Mouse (Mus musculus): ENCODE measurements around the gene Atad3a. TPM values are rescaled to one million over a fixed set of nuclear protein-coding genes. Genes with fewer than 3 reads are reported as not detected.
"Not testable (repeated sequence)": the region's sequence is repeated elsewhere in the genome, so short reads cannot be mapped to it uniquely, and the experiment has no call there.

The Atad3a gene
- total RNA-seq (2014; fragmentation: Nextera tagmentation) (66.8 and 134 TPM in 2 replicates), total RNA-seq (2017) (95.3 and 118 TPM in 2 replicates)

DNA sequence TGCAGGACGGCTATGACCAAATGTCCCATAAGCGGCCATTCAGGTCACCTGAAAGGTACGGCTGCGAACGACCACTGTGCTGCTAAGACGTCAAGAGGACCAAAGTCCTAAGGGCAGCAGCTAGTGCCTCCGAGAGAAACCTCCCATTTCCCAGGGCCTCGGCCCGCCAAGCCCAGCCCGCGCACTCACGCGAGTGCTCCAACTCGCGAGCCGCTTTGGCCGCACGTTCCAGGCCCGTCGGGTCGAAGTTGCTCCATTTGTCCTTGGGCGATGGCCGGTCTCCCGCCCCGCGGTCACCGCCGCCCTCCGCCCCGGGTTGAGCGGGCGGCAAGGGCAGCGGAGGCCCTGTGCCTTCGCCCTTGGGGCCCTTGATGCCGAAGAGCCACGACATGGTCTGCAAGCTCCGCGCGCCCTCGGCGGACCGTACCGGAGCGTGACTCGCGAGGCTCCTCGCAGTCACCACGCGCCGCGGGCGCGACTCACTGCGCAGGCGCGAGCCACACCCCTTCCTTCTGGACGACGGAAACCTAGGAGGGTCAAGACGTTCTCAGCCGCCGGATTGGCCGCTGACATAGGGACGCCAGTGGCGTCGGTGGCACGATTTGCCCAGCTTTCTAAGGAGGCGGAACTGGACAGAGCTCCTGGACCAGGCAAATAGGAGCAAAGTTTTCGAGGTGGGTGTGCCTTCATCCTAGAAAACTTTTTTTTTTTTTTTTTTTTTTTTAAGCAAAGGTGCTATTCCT is at the start of gene Atad3a:
Gene Atad3a (minus strand): TSS at position 481 of the 743 bp plus-strand sequence.
- ATAC-seq (replicated peaks; ENCODE audit: poor library complexity, severe bottlenecking), result peak; percentile 95

DNA sequence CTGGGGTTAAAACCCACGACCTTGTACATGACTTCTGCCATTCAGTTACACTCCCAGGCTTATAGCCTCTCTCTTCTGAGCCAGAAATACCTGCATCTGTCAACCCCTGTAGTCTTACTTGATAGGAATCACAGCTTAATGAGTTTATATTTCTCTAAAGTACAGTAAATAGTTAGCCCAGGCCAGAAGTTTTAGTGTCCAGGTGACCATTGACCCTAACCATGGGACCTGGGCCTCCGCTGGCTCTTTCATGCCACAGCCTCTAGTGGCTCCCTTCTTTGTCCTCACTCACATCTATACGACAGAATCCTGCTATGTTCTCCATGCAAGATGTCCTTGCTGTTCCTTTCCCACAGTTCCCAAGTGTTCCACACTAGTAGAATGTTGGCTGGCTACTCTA is 46.9 kb upstream of the Atad3a start:
- no peak for ATAC-seq (replicated peaks; ENCODE audit: poor library complexity, severe bottlenecking)

DNA sequence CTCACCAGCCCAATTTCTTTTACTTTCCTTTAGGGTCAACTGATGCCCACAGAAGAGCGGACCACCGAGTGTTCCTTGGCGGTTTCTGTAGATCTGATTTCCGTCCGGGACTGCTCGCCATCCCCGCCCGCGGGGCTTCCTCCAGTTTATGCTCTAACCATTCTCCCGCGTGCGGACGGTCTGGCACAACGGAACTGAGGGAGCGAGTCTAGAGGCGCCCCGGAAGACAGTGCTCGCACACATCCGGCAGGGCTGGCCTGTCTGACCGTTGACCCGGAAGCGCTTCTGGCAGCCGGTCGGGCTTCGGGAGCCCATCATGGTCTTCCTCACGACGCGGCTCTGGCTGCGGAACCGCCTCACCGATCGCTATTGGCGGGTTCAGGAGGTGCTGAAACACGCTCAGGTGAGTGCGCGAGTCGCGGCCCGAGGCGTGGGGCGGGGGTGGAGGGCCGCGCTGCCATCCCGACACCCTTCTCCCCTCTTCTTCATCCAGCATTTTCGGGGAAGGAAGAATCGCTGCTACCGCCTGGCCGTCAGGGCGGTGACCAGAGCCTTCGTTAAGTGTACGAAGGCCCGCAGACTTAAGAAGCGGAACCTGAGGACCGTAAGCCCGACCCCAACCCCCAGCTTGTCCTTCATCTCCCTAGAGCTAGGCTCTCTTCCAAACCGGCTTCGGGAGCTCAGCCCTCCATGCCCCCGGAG is 42.6 kb upstream of the Atad3a start:
- peak; percentile 98 for ATAC-seq (replicated peaks; ENCODE audit: poor library complexity, severe bottlenecking)

DNA sequence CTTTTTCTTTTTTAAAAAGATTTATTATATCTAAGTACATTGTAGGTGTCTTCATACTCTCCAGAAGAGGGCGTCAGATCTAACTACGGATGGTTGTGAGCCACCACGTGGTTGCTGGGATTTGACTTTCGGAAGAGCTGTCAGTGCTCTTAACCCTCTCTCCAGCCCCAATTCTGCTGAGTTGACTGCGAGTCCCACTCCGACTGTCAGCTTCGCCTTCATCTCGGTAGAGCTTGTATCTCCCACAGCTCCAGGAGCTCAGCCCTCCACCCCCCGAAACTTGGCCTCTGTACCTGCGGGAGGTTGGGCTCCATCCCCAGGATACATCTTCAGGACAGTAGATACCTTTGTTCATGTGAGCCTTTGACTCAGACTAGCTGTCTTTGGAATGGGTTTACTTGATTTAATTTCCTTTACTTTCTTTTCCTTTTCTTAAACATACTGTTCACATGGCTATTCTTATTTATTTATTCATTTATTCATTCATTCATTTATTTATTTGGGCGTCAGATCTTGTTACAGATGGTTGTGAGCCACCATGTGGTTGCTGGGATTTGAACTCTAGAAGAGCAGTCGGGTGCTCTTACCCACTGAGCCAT is 41.9 kb upstream of the Atad3a start, which contains the start of gene Mrpl20:
Gene Mrpl20 (plus strand): TSS at position 138 of the 599 bp plus-strand sequence.
- ATAC-seq (replicated peaks; ENCODE audit: poor library complexity, severe bottlenecking), result peak; percentile 41

DNA sequence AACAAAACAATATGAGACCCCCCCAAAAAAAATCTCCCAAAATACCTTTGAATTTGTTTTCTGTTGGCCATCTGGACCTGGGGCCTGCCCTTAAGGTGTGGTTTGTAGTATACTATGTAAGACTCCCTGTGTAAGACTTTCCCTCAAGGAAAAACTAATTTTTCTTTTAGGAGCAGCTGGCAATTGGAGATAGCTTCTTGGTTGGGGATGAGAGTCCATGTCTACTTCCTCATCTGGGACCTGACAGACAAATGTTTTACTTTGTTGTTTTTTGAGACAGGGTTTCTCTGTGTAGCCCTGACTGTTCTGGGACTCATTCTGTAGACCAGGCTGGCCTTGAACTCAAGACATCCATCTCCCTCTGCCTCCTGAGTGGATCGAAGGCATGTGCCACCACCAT is 41.2 kb upstream of the Atad3a start:
- ATAC-seq (replicated peaks; ENCODE audit: poor library complexity, severe bottlenecking), result no peak

DNA sequence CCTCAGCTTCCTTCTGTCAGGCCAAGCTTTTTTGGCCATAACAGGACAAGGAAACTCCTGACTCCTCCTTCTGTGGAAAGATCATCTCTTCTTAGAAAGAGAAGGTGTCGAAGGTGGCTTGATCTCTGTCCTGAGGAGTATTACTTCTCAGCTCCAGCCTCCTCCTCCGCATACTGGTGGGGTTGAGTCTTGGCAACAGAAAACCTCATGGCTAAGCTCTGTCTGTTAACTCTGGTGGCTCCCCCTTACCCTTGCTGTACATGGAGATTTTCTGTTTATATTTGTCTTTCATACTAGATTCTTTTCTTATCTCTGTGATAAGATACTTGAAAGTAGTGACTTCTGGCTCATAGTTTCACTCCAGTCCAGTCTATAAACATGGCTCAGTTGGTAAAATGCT is 32.8 kb upstream of the Atad3a start:
- ATAC-seq (replicated peaks; ENCODE audit: poor library complexity, severe bottlenecking), result no peak

DNA sequence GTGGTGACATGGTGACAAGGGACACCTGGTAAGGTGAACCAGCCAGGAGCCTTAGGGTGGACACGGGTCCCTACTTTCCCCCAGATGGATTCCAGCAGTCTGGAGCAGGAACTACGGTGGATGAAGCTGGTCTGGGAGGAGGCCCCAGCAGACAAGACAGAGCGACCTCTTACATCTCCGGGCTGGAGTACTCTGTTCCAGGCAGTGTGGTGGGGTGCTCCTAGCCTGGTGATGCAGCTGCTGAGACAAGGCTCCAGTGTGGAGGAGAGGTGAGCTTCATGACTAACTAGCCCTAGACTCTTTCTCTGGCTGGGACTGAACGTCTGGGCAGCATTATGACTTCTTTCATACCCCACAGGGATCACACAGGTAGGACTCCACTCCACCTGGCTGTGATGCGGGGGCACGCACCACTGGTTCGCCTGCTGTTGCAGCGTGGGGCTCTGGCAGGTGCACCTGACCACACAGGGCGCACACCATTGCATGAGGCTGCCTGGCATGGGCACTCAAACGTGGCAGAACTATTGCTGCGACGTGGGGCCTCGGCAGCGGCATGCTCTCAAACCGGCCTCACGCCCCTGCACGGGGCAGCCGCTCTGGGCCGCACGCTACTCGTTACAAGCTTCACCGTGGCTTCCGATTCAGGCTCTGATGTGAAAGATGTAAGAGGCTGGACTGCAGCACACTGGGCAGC is 30.5 kb upstream of the Atad3a start:
- ATAC-seq (replicated peaks; ENCODE audit: poor library complexity, severe bottlenecking), result no peak

DNA sequence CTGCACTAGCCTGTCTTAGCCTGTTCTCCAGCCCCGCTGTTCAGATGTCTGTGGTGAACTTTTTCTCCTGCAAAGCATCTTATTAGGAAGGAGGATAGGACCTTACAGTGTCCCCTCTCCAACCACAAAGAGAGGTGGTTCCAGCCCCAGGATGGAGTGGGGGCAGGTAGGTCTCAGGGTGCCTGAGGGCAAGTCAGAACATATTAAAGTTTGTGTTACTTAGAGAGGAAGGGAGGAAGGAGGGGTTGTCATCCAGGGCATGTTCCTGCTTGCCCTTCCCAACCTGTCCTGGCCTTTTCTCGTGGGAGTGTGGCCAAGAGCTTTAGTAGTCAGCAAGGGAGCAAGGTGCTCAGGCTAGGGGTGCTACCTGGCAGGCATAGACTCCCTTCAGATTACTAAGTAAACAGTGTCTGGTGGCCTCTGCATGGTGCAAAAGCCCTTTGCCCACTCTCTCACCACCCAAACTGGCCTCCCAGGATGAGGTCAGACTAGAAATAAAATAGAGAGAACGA is 29.8 kb upstream of the Atad3a start:
- no peak for ATAC-seq (replicated peaks; ENCODE audit: poor library complexity, severe bottlenecking)

DNA sequence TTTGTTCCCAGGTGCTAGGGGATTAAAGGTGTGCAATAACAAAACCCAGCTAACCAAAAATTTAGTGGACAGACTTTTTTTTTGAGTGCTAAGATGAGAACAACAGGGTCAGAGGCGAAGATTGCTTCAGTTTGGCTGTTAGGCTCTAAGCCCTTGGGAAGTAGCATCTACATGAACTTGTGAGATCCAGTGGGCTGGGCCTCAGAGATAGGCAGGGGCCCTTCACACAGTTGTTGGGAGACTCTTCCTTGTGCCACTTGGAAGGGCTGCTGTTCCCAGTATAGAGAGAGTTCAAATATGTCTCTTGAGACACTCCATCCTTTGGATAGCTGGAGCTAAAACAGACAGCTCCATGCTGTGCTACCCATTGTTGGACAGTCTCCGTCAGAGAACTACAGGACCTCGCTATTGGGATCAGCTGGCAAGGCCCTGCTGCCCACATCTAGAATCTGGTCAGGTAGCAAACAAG is 29.2 kb upstream of the Atad3a start, which contains the start of gene Ankrd65:
Gene Ankrd65 (plus strand): TSS at position 419 of the 469 bp plus-strand sequence.
- ATAC-seq (replicated peaks; ENCODE audit: poor library complexity, severe bottlenecking), result no peak

DNA sequence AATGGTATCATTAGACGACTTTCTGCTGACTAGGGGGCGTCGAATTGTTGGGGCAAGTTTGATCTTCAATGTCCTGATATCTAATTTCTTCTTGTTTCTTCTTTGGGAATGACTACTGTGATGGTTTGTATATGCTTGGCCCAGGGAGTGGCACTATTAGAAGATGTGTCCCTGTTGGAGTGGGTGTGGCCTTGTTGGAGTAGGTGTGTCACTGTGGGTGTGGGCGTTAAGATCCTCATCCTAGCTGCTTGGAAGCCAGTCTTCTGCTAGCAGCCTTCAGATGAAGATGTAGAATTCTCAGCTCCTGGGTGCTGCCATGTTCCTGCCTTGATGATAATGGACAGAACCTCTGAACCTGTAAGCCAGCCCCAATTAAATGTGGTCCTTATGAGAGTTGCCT is 27.9 kb upstream of the Atad3a start:
- not testable (repeated sequence) for ATAC-seq (replicated peaks; ENCODE audit: poor library complexity, severe bottlenecking)

DNA sequence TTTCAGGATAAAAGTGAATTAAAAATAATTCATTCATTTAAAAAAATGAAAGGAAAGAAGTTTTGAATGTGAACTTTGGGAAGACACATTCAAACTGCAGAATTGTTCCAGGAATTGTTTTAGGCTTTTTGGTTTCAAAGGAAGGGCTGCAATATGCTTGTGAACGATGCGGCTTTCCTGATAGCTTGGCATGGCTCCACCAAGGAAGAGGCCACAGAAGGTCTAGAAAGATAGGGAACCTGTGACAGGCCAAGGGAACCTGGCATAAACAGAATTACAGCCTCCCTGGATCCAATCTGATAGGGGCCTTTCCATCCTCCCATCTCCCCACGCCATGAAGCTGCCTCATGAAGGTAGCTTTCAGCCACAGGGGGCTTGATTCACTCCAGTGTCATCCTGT is 27.4 kb upstream of the Atad3a start:
- no peak for ATAC-seq (replicated peaks; ENCODE audit: poor library complexity, severe bottlenecking)

DNA sequence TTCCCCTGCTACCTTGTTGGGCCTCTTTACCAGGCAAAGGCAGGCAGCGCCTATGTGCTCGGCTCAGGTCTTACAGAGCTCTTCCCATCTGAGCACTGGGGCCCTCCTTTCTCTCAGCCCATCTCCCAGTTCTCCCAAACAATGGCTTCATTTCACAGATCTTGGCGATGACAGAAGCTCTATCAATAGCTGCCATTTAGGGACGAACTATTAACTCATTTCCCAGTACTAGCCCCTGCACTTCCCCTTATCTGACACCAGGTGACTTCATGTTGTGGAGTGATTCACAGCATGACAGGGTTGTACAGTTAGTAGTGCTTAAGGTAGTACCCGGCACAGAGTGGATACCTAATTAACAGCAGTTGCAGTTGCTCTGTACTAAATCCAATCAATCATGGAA is 24.9 kb upstream of the Atad3a start, which contains the start of gene Tmem88b:
Gene Tmem88b (minus strand): TSS at position 56 of the 400 bp plus-strand sequence.
- 0 out of 2 replicates have a peak, but pooled peaks have one; percentile 28 for ATAC-seq (replicated peaks; ENCODE audit: poor library complexity, severe bottlenecking)

DNA sequence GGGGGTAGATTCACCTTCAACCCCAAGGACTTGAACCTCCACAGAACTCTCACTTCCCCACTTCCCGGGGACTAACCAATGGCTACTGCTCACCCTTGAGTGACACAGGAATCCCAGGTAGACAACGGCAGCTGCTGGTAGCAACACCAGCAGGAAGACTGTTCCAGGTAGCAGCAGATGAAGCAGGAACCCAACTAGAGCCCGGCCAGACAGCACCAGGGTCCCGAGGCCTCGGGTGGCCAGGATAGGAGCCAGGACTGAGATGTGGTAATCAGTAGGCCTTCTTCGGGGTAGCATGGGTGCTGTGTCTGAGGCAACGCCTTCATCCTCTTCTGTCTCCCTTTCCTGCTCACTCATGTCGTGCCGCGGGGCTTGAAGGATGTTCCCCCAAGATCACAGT is 24.4 kb upstream of the Atad3a start:
- no peak for ATAC-seq (replicated peaks; ENCODE audit: poor library complexity, severe bottlenecking)

DNA sequence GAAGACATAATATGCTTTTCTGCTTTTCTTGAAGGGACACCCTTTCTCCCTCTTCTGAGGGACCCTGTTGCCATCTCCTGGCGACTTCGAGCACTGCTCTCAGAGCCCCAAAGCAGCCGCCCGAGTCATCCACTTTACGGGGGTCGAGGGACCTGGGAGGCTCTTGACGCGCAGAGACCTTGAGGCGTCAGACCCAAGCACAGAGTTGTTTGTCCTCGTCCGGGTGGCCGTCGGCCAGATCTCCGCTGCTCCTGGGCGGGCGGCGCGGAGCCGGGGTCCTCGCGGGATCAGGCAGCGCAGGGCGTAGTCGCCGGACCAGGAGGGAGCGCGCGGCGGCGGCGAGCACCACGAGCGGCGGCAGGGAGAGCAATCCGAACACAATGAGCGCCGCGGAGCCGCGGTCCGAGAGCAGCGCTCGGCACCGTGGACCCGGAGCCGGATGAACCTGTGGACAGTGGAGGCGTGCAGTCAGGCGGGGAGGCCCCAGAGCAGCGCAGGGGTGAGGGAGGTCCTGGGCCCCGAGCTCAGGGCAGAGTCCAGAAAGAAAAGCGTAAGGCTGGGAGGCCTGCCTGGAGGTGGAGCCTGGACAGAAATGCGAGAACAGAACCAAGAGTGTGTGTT is 23.3 kb upstream of the Atad3a start:
- peak; percentile 82 for ATAC-seq (replicated peaks; ENCODE audit: poor library complexity, severe bottlenecking)

DNA sequence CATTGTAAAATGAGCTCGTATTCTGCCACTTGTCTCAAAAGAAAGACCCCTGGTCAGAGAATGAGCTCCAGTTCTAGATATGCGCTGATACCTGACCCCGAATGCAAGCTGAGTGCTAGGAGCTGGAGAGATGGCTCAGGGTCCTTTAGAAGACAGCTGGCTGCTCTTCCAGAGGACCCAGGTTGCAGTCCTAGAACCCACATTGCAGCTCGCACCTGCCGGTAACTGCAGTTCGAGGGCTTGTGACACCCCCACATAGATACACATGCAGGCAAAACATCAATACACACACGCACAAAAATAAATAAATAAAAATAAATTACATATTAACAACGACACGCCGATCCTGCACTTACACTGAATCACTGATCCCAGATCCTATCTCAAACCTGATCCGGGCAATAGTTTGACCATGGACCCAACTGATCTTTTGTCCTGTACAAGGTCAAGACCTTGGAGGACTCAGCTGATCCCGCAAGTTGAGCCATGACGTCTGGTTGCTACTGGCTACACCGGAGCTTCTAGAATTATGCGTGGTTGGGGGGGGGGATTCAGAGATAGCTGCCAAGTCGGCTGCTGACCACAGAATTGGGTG is 22.7 kb upstream of the Atad3a start:
- ATAC-seq (replicated peaks; ENCODE audit: poor library complexity, severe bottlenecking), result no peak; the same call in 1 of the 2 replicates

DNA sequence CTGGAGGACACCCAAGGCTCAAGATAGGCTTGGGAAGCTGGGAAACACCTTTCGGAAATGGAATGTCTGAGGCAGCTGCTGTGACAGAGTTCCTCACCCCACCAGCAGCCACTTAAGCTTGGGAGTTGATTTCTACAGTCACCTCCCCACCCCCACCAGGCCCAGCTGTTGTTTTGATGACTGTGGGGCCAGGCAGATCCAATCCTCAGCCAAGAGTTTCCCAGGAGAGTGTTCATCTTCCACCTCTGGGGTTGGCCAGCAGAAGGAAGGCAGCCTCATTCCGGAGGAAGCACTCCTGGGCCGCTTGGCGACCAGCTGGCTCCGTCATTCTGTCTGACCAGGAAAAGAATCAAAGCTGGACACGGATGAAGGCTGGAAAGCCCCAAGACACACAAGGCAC is 20.0 kb upstream of the Atad3a start:
- ATAC-seq (replicated peaks; ENCODE audit: poor library complexity, severe bottlenecking), result no peak

DNA sequence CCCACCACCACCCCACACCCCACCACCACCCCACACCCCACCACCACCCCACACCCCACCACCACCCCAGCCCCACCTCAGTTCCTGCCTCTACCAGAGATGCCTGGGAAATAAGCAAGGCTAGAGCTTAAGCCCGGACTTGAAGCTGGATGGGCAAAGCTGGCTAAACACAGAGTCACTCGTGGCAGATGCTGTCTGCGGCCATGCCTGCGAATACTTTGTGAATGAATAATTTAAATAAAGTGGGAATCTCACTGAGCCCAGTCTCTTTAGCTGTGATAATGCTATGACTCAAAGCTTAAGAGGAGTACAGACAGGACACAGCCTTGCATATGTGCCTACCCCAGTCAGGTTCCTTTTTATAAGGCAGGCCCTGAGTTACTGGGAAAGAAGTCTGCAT is 18.6 kb upstream of the Atad3a start:
- no peak for ATAC-seq (replicated peaks; ENCODE audit: poor library complexity, severe bottlenecking)

DNA sequence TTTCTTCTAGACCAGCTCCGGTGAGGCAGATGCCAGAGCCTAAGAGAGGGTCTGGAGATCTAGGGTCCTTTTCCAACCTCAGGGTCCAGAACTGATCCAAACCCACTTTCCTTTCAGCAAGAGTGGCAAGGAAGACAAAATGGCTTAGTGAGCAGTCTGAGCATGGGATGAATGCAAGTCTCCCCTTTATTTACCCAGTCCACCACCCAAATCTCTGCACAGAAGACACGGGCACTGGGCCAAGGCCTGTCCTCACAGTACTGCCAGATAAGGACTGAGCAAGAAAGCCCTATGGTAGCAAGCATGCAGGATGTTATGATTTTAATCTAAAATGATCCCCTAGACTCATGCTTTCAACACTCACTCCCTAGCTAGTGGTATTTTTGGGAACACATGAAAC is 16.9 kb upstream of the Atad3a start:
- no peak for ATAC-seq (replicated peaks; ENCODE audit: poor library complexity, severe bottlenecking)

DNA sequence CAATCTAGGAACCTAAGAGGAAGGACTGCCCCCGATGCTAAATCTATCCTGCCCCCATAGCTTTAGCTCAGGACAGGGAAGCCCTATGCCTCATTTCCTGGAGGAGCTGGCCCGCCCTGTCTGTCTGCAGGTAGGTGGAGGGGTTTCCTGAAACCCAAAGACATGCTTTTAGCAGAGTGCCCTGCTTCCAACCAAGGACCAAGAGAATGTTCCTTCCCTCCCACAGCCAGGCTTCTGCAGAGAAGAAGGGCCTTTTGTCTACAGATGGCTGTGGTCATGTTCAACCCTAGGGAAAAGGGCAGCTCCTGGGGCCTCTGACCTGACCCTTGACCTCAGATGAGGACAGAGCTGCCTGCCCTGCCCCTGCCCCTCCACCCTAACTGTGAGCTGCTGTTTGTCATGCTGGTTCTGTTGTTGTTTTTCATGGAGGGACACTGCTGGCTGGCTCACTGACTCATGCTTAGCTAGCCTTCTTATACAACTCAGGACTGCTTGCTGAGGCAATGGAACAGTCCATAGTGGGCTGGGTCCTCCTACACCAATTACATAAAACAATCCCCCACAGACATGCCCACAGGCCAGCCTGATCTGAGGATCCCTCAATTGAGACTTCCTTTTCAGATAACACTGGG is 15.9 kb upstream of the Atad3a start:
- ATAC-seq (replicated peaks; ENCODE audit: poor library complexity, severe bottlenecking), result no peak
